Mouse (Mus musculus): ENCODE data around the gene Gm16506. TPM values are rescaled to one million over a fixed set of nuclear protein-coding genes. Genes with fewer than 3 reads are reported as not detected.
"Not testable (repeated sequence)": the region's sequence is repeated elsewhere in the genome, so short reads cannot be mapped to it uniquely, and the experiment has no call there.

Gene Gm16506
- polyA plus RNA-seq (2014; fragmentation: Nextera tagmentation; extraction: Ambion mirVana), result not detected in 2 replicates

- not testable (repeated sequence) for H3K9me3 ChIP-seq (ENCODE audit: control insufficient read depth, low read length); H3K9ac ChIP-seq; H3K4me2 ChIP-seq (replicated peaks); H3K36me3 ChIP-seq (replicated peaks; ENCODE audit: control insufficient read depth, insufficient read depth); ATAC-seq (ENCODE audit: low FRiP score); H3K4me3 ChIP-seq (replicated peaks; ENCODE audit: low read length); H3K4me1 ChIP-seq (replicated peaks; ENCODE audit: control insufficient read depth, insufficient read depth, low read length); H3K27me3 ChIP-seq (ENCODE audit: control insufficient read depth, insufficient read depth, low read length); DNase-seq (ENCODE audit: low spot score); H3K27ac ChIP-seq
- 88% methylated on average over 1 of the region's 3 CpGs for WGBS
Observed at GRCm38 (mm10) chr14:43727385-43727784, at the start of gene Gm16506. TSS of gene Gm16506 (minus strand) at chr14:43727485.

- not testable (repeated sequence) for H3K4me2 ChIP-seq (replicated peaks); ATAC-seq (ENCODE audit: low FRiP score)
Observed at GRCm38 (mm10) chr14:43747566-43747965, 20.3 kb upstream of the Gm16506 start, which contains the start of gene Gm6526. TSS of gene Gm6526 (plus strand) at chr14:43747866.

GRCm38 (mm10) chr14:43697621-43698020 is 29.7 kb downstream of the Gm16506 start, which contains the start of gene Gm7324:
TSS of gene Gm7324 (plus strand) at chr14:43697828.
- WGBS, result 85% methylated on average over 4 of the region's 4 CpGs
- H3K4me1 ChIP-seq (replicated peaks; ENCODE audit: control insufficient read depth, insufficient read depth, low read length); H3K9me3 ChIP-seq (ENCODE audit: control insufficient read depth, low read length); H3K27ac ChIP-seq; H3K4me3 ChIP-seq (replicated peaks; ENCODE audit: low read length); H3K27me3 ChIP-seq (ENCODE audit: control insufficient read depth, insufficient read depth, low read length); H3K36me3 ChIP-seq (replicated peaks; ENCODE audit: control insufficient read depth, insufficient read depth); ATAC-seq (ENCODE audit: low FRiP score); H3K9ac ChIP-seq; DNase-seq (ENCODE audit: low spot score); H3K4me2 ChIP-seq (replicated peaks): not testable (repeated sequence)

More at GRCm38 (mm10) chr14:43747566-43747965, 20.3 kb upstream of the Gm16506 start, which contains the start of gene Gm6526:
- H3K4me1 ChIP-seq (replicated peaks; ENCODE audit: control insufficient read depth, insufficient read depth, low read length); DNase-seq (ENCODE audit: low spot score); H3K9me3 ChIP-seq (ENCODE audit: control insufficient read depth, low read length); H3K36me3 ChIP-seq (replicated peaks; ENCODE audit: control insufficient read depth, insufficient read depth); H3K9ac ChIP-seq; H3K4me3 ChIP-seq (replicated peaks; ENCODE audit: low read length); H3K27me3 ChIP-seq (ENCODE audit: control insufficient read depth, insufficient read depth, low read length); H3K27ac ChIP-seq: not testable (repeated sequence)
- 75% methylated on average over 4 of the region's 4 CpGs for WGBS

- not testable (repeated sequence) for H3K27ac ChIP-seq; DNase-seq (ENCODE audit: low spot score); ATAC-seq (ENCODE audit: low FRiP score); H3K4me1 ChIP-seq (replicated peaks; ENCODE audit: control insufficient read depth, insufficient read depth, low read length); H3K27me3 ChIP-seq (ENCODE audit: control insufficient read depth, insufficient read depth, low read length); H3K4me2 ChIP-seq (replicated peaks); H3K9me3 ChIP-seq (ENCODE audit: control insufficient read depth, low read length); H3K4me3 ChIP-seq (replicated peaks; ENCODE audit: low read length); H3K36me3 ChIP-seq (replicated peaks; ENCODE audit: control insufficient read depth, insufficient read depth); H3K9ac ChIP-seq
- WGBS, result no CpG with 5 or more reads among the region's 2 CpGs
Observed at GRCm38 (mm10) chr14:43677099-43677498, 50.2 kb downstream of the Gm16506 start, which contains the start of gene Gm8165. TSS of gene Gm8165 (minus strand) at chr14:43677199.

Other genes with a start within 250 kb of the Gm16506 start
- gene Gm5799, start 183.9 kb downstream of the Gm16506 start, polyA plus RNA-seq (2014; fragmentation: Nextera tagmentation; extraction: Ambion mirVana), result not detected in 2 replicates
- not detected in 2 replicates for gene Gm17654, start 148.3 kb downstream of the Gm16506 start, polyA plus RNA-seq (2014; fragmentation: Nextera tagmentation; extraction: Ambion mirVana)
- not detected in 2 replicates for gene Gm10375, start 119.5 kb downstream of the Gm16506 start, polyA plus RNA-seq (2014; fragmentation: Nextera tagmentation; extraction: Ambion mirVana)
- not detected in 2 replicates for gene Gm8165, start 50.3 kb downstream of the Gm16506 start, polyA plus RNA-seq (2014; fragmentation: Nextera tagmentation; extraction: Ambion mirVana)
- 0.72 and 1.1 TPM in 2 replicates for gene Gm7324, start 29.7 kb downstream of the Gm16506 start, polyA plus RNA-seq (2014; fragmentation: Nextera tagmentation; extraction: Ambion mirVana)
- gene Gm6526, start 20.4 kb upstream of the Gm16506 start, polyA plus RNA-seq (2014; fragmentation: Nextera tagmentation; extraction: Ambion mirVana), result not detected in 2 replicates
- gene Gm8180, start 57.3 kb upstream of the Gm16506 start, polyA plus RNA-seq (2014; fragmentation: Nextera tagmentation; extraction: Ambion mirVana), result not detected in 2 replicates
- gene Ear1, start 148.0 kb upstream of the Gm16506 start, polyA plus RNA-seq (2014; fragmentation: Nextera tagmentation; extraction: Ambion mirVana), result not detected in 2 replicates
- gene Ear10, start 196.1 kb upstream of the Gm16506 start, polyA plus RNA-seq (2014; fragmentation: Nextera tagmentation; extraction: Ambion mirVana), result not detected in 2 replicates
- gene Gm8113, start 197.9 kb upstream of the Gm16506 start, polyA plus RNA-seq (2014; fragmentation: Nextera tagmentation; extraction: Ambion mirVana), result 6.7 and 8.6 TPM in 2 replicates
- not detected in 2 replicates for gene Ang5, start 229.6 kb upstream of the Gm16506 start, polyA plus RNA-seq (2014; fragmentation: Nextera tagmentation; extraction: Ambion mirVana)